Mouse (Mus musculus) liver, adult 2 months (tissue): ENCODE data around the gene Med25. TPM values are rescaled to one million over a fixed set of nuclear protein-coding genes. Genes with fewer than 3 reads are reported as not detected.

Experiments
- DNase-seq: peaks from one replicate; pipeline ENCODE4 v3.0.0-alpha.2; 2011; ENCODE audit warnings: low read depth, low spot score; ENCODE audit errors: extremely low read depth
- H3K27ac ChIP-seq: fragments of 200-500 bp; replicated peaks from 2 replicates; pipeline ENCODE4 v1.5.1; 2012; ENCODE audit warnings: low read depth, mild to moderate bottlenecking, control low read depth, inconsistent platforms, low read length; ENCODE audit not compliant: insufficient read depth
- H3K27me3 ChIP-seq: fragments of 200-500 bp; 2 replicates; pipeline ENCODE4 v1.6.1; 2012; ENCODE audit warnings: mild to moderate bottlenecking, moderate library complexity, low read length, inconsistent platforms; ENCODE audit not compliant: control insufficient read depth, insufficient read depth
- H3K36me3 ChIP-seq: fragments of 200-500 bp; 2 replicates; pipeline ENCODE4 v1.6.1; 2012; ENCODE audit warnings: low read length, inconsistent platforms; ENCODE audit not compliant: control insufficient read depth, insufficient read depth
- H3K4me1 ChIP-seq: fragments of 200-500 bp; 2 replicates; pipeline ENCODE4 v1.6.1; 2011; ENCODE audit warnings: low read length; ENCODE audit not compliant: control insufficient read depth, insufficient read depth
- H3K4me3 ChIP-seq: fragments of 200-500 bp; 2 replicates; pipeline ENCODE4 v1.5.1; 2011; ENCODE audit warnings: low read depth, mild to moderate bottlenecking, control low read depth, low read length, moderate library complexity; ENCODE audit not compliant: insufficient read depth
- H3K79me2 ChIP-seq: fragments of 200-500 bp; 2 replicates; pipeline ENCODE4 v1.6.1; 2012; ENCODE audit warnings: inconsistent platforms, mild to moderate bottlenecking, low read length, moderate library complexity; ENCODE audit not compliant: control insufficient read depth, insufficient read depth
- H3K9ac ChIP-seq: fragments of 200-500 bp; 2 replicates; pipeline ENCODE4 v1.6.1; 2012; ENCODE audit warnings: low read depth, mild to moderate bottlenecking, control low read depth, inconsistent platforms, low read length
- CTCF ChIP-seq: fragments of 200-500 bp; IDR thresholded peaks from 2 replicates; pipeline ENCODE4 v1.5.1; 2011; ENCODE audit warnings: low read depth, low read length, control low read depth
- POLR2A ChIP-seq: fragments of 200-500 bp; IDR thresholded peaks from 2 replicates; pipeline ENCODE4 v1.6.1; 2011; ENCODE audit warnings: low read length, control low read depth; ENCODE audit not compliant: insufficient read depth; ENCODE audit errors: extremely low read depth
- WGBS: fragments of 180-500 bp; shearing (Covaris S2); methylation state at CpG from one replicate; pipeline ENCODE4 v1.1.7; 2018; 5-methylcytosine and 5-hydroxymethylcytosine counted together
- polyA plus RNA-seq: library from polyadenylated mRNA; depleted of rRNA; stranded (reverse); fragments of >200 nt; gene quantifications from 2 replicates; pipeline ENCODE4 v1.2.3, GENCODE M21; 2012
- total RNA-seq: library from RNA; depleted of rRNA; stranded (reverse); fragments of >200 nt; gene quantifications from 2 replicates; pipeline ENCODE4 v1.2.3, GENCODE M21; 2014

Med25 gene
- total and polyA plus RNA-seq, 2 experiments, result 11.6 to 114 TPM

DNA sequence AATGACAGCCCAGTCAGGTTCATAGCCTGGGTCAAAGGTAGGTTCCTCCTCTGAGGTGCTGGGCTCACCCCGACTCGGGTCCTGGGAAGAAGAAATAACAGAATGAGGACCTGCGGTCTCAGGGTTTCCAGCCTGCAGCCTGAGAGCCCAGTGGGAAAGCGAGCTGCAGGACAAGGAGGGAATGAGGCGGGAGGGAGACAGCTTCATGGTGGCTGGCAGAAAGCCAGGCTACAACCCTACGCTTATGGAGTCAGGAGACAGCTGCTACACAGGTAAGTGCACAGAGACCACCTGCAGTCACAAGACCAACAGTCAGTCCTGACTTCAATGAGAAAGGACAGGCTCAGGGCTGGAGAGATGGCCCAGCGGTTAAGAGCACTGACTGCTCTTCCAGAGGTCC lies 45.7 kb downstream of the Med25 start:
- Histone ChIP-seq H3K36me3 (peaks cover 18% of the 10 kb centered on the region; the same call in 1 of the 2 replicates), H3K27me3 (no peaks in the 10 kb centered on the region)
- WGBS, result 94% methylated on average over 7 of the region's 7 CpGs

DNA sequence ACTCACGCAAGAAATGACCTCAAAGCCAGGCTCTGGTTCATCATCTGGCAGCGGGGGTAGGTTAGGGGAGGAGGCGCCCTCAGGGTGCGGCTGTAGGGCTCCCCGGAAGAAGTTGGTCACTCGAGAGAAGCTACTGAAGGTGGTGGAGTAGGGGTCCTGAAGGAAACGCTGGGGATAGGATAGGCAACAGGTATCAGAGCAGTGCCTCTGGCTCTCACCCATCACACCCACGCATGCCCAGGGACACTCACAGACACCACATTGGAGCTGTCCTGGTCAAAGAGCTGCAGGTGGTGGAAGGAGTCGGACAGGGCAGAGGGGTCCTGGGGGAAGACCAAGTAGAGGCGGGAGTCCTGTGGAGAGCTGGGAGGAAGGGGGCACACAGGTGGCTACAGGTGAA lies 47.5 kb downstream of the Med25 start:
- DNase-seq, result no peak
- Histone ChIP-seq H3K79me2 (peaks cover 8% of the 10 kb centered on the region; the same call in 1 of the 2 replicates), H3K4me3 (no peak overlapping the region), H3K4me1 (peaks cover 5% of the 10 kb centered on the region), H3K27ac (no peak overlapping the region), H3K36me3 (peaks cover 18% of the 10 kb centered on the region; the same call in 1 of the 2 replicates), H3K27me3 (no peaks in the 10 kb centered on the region), H3K9ac (no peak overlapping the region)
- TF ChIP-seq CTCF (no peak), POLR2A (no peak)
- WGBS, result 92% methylated on average over 10 of the region's 10 CpGs

More for the DNA sequence above, 45.7 kb downstream of the Med25 start:
- H3K4me1 ChIP-seq, result peaks cover 17% of the 10 kb centered on the region
- no peak overlapping the region for H3K4me3 ChIP-seq
- peaks cover 22% of the 10 kb centered on the region; the same call in 1 of the 2 replicates for H3K79me2 ChIP-seq
- H3K9ac ChIP-seq, result no peak overlapping the region
- H3K27ac ChIP-seq, result no peak overlapping the region
- no peak for TF ChIP-seq POLR2A
- TF ChIP-seq CTCF, result no peak
- DNase-seq, result no peak

DNA sequence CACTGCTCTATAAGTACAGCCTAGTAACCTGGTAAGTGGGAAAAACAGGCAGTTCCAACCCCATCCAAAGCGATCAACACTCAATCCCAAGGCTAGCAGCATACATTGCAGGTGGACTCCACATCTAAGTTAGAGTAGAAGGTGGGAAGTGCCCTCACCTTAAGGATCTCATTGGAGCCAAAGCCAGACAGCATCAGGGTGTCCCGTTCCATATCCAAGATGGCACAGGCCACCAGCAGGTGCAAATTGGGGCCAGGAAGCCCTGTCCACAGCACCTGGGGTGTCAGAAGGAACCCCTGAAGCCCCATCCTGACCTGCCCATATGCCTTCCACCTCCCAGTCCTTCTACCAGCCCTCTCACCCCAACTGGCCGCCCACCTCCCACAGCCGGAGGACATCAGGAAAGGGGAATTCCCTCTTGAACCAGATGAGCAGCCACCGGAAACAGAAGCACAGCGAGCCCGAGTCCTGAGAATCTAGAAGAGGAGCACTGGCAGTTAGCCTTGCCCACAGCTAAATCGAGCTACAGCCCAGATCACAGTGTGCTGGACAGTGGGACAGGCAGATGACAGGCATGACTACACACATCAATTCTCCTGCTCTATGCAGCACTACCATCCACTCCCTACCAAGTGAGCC lies 50.6 kb downstream of the Med25 start:
- no peak overlapping the region for H3K4me3 ChIP-seq
- 91% methylated on average over 8 of the region's 8 CpGs for WGBS
- TF ChIP-seq CTCF (no peak), POLR2A (no peak)

DNA sequence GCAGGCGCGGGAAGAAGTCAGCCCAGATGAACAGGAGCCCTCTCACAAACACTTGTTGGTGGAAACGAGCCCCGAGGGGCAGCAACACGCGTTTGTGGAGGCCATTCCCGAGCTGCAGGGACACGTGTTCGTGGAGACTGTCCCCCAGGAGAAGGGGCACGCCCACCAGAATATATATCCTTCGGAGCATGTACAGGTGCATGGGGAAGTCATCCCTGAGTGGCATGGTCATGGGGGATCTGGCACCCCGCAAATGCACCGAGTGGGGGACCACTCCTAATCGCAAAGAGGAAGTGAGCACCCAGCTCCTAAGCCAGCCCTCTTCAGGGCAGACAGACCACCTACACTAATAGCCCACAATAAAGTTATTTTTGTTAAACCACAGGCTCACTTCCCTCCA lies 52.1 kb downstream of the Med25 start:
- DNase-seq, result no peak
- no peaks in the 10 kb centered on the region for H3K27me3 ChIP-seq
- H3K4me3 ChIP-seq, result no peak overlapping the region
- H3K36me3 ChIP-seq, result peaks cover 7% of the 10 kb centered on the region; the same call in 1 of the 2 replicates
- TF ChIP-seq CTCF, result no peak
- TF ChIP-seq POLR2A, result no peak
- H3K27ac ChIP-seq, result no peak overlapping the region
- H3K4me1 ChIP-seq, result no peaks in the 10 kb centered on the region
- no peaks in the 10 kb centered on the region for H3K79me2 ChIP-seq
- no peak overlapping the region for H3K9ac ChIP-seq
- WGBS, result 76% methylated on average over 14 of the region's 14 CpGs

More for the DNA sequence above, 50.6 kb downstream of the Med25 start:
- H3K4me1 ChIP-seq, result no peaks in the 10 kb centered on the region
- DNase-seq, result no peak
- H3K79me2 ChIP-seq, result 0 out of 2 replicates have a peak, but pooled peaks cover 3% of the 10 kb centered on the region
- peaks cover 18% of the 10 kb centered on the region; the same call in 1 of the 2 replicates for H3K36me3 ChIP-seq
- H3K9ac ChIP-seq, result no peak overlapping the region
- H3K27me3 ChIP-seq, result no peaks in the 10 kb centered on the region
- no peak overlapping the region for H3K27ac ChIP-seq

DNA sequence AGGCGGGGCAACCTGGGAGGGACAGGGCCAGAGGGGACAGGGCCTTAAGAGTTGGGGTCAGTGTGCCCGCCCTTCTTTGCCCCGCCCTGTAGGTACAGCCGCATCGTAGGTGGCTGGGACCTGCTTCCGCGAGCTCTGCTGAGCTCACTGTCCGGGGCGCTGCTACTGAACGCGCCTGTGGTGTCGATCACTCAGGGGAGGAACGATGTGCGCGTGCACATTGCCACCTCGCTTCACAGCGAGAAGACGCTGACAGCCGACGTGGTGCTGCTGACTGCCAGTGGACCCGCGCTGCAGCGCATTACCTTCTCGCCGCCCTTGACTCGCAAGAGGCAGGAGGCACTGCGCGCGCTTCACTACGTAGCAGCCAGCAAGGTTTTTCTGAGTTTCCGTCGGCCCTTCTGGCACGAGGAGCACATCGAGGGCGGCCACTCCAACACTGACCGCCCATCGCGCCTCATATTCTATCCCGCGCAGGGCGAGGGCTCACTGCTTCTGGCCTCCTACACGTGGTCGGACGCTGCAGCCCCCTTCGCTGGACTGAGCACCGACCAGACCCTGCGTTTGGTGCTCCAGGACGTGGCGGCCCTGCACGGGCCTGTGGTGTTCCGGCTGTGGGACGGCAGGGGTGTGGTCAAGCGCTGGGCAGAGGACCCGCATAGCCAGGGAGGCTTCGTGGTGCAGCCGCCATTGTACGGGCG lies 52.9 kb downstream of the Med25 start:
- H3K4me3 ChIP-seq, result peak overlapping the region; percentile 4; the same call in 1 of the 2 replicates
- H3K36me3 ChIP-seq, result peaks cover 5% of the 10 kb centered on the region; the same call in 1 of the 2 replicates
- no peak overlapping the region for H3K27ac ChIP-seq
- WGBS, result 20% methylated on average over 58 of the region's 58 CpGs
- TF ChIP-seq CTCF (no peak), POLR2A (no peak)
- no peak for DNase-seq
- no peaks in the 10 kb centered on the region for H3K4me1 ChIP-seq
- no peaks in the 10 kb centered on the region for H3K79me2 ChIP-seq
- H3K9ac ChIP-seq, result peak overlapping the region; percentile 2; the same call in 1 of the 2 replicates
- H3K27me3 ChIP-seq, result no peaks in the 10 kb centered on the region
